ENCODE assay signal across 8 mouse cellular contexts in the genomic region with DNA sequence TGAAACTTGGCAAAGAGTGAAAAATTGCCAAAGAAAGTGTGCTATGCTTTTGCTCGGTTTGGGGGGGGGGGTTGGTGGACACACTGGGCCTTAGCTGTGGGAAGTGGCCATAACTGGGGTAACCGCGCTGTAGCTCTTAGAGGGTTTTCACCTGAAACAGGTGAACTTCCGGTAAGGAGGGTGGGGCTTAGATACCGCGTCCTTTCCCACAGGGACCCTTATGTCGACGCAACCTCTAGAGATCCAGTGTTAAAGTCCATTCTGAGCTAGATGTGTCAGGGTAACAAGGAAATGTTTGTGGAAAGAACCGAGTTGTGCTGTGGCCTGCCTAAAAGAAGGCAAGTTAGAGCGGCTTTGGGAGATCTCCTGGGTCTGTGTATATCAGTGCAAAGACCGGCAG. TPM values are rescaled to one million over a fixed set of nuclear protein-coding genes. Genes with fewer than 3 reads are reported as not detected.
DNase-seq lines count a peak whose midpoint lies in the region; ATAC-seq lines count a peak whose summit lies in the region.

No protein-coding gene starts in this region.

- H3K27ac ChIP-seq in midbrain, embryonic 10.5 days (replicated peaks): no peak overlapping the region
- H3K27ac ChIP-seq in midbrain, embryonic 16.5 days (ENCODE audit: low read length): no peak overlapping the region
- no peak overlapping the region for H3K27ac ChIP-seq in limb, embryonic 13.5 days
- peak overlapping the region; percentile 61 for H3K27ac ChIP-seq in stomach, embryonic 14.5 days (ENCODE audit: low read length)

- DNase-seq in CD4-positive, CD25-positive, alpha-beta regulatory T cell, adult 2 months (ENCODE audit: low read depth, low spot score): peak; percentile 19
- DNase-seq in midbrain, embryonic 10.5 days (ENCODE audit: low spot score): no peak
- DNase-seq in ovary, adult 18-20 months (ENCODE audit: low spot score): no peak
- no peak for DNase-seq in thymus, postnatal 36 days

- no peaks in the 10 kb centered on the region for H3K9me3 ChIP-seq in midbrain, embryonic 10.5 days (replicated peaks)
- no peaks in the 10 kb centered on the region for H3K9me3 ChIP-seq in midbrain, embryonic 16.5 days (replicated peaks; ENCODE audit: control insufficient read depth, low read length, poor library complexity, severe bottlenecking)
- no peaks in the 10 kb centered on the region for H3K9me3 ChIP-seq in limb, embryonic 13.5 days
- no peaks in the 10 kb centered on the region for H3K9me3 ChIP-seq in stomach, embryonic 14.5 days (ENCODE audit: control insufficient read depth, low read depth, low read length)

- H3K4me1 ChIP-seq in midbrain, embryonic 10.5 days: peaks cover 27% of the 10 kb centered on the region
- H3K4me1 ChIP-seq in midbrain, embryonic 16.5 days (ENCODE audit: control insufficient read depth, insufficient read depth, low read length): peaks cover 11% of the 10 kb centered on the region; the same call in 1 of the 2 replicates
- H3K4me1 ChIP-seq in limb, embryonic 13.5 days: peaks cover 20% of the 10 kb centered on the region
- peaks cover 12% of the 10 kb centered on the region for H3K4me1 ChIP-seq in stomach, embryonic 14.5 days (ENCODE audit: control insufficient read depth, insufficient read depth, low read length)

- no peak overlapping the region for H3K9ac ChIP-seq in midbrain, embryonic 16.5 days (ENCODE audit: low read depth, low read length)
- peak overlapping the region; percentile 73; the same call in 1 of the 2 replicates for H3K9ac ChIP-seq in limb, embryonic 13.5 days
- peak overlapping the region; percentile 51; the same call in 1 of the 2 replicates for H3K9ac ChIP-seq in stomach, embryonic 14.5 days (replicated peaks; ENCODE audit: low read depth, low read length)

- H3K27me3 ChIP-seq in midbrain, embryonic 10.5 days (ENCODE audit: low read depth, poor library complexity, severe bottlenecking): peaks cover 86% of the 10 kb centered on the region
- peaks cover 33% of the 10 kb centered on the region for H3K27me3 ChIP-seq in midbrain, embryonic 16.5 days (ENCODE audit: control insufficient read depth, insufficient read depth, low read depth, low read length)
- peaks cover 26% of the 10 kb centered on the region for H3K27me3 ChIP-seq in limb, embryonic 13.5 days
- H3K27me3 ChIP-seq in stomach, embryonic 14.5 days (ENCODE audit: control insufficient read depth, insufficient read depth, low read length): no peaks in the 10 kb centered on the region

- peaks cover 32% of the 10 kb centered on the region for H3K36me3 ChIP-seq in midbrain, embryonic 10.5 days
- H3K36me3 ChIP-seq in midbrain, embryonic 16.5 days (ENCODE audit: control insufficient read depth, insufficient read depth, low read length): peaks cover 17% of the 10 kb centered on the region; the same call in 1 of the 2 replicates
- peaks cover 32% of the 10 kb centered on the region for H3K36me3 ChIP-seq in limb, embryonic 13.5 days
- peaks cover 16% of the 10 kb centered on the region for H3K36me3 ChIP-seq in stomach, embryonic 14.5 days (ENCODE audit: control insufficient read depth, insufficient read depth, low read length)

- no peak overlapping the region; the same call in 1 of the 2 replicates for H3K4me2 ChIP-seq in midbrain, embryonic 16.5 days (ENCODE audit: low read length)
- peak overlapping the region; percentile 93 for H3K4me2 ChIP-seq in limb, embryonic 13.5 days (replicated peaks)
- peak overlapping the region; percentile 91 for H3K4me2 ChIP-seq in stomach, embryonic 14.5 days (replicated peaks; ENCODE audit: low read depth, low read length)

- ATAC-seq in CD4-positive, CD25-positive, alpha-beta regulatory T cell, adult 4 months: no peak
- no peak for ATAC-seq in midbrain, embryonic 16.5 days
- ATAC-seq in limb, embryonic 13.5 days (ENCODE audit: low FRiP score, low read depth): no peak
- no peak for ATAC-seq in stomach, embryonic 14.5 days (ENCODE audit: insufficient number of reproducible peaks, insufficient read depth, low FRiP score, low read depth)

- WGBS in midbrain, embryonic 10.5 days: 17% methylated on average over 11 of the region's 11 CpGs
- 20% methylated on average over 11 of the region's 11 CpGs for WGBS in midbrain, embryonic 16.5 days
- WGBS in limb, embryonic 13.5 days: 18% methylated on average over 11 of the region's 11 CpGs
- 15% methylated on average over 11 of the region's 11 CpGs for WGBS in stomach, embryonic 14.5 days

- peak overlapping the region; percentile 78 for H3K4me3 ChIP-seq in midbrain, embryonic 10.5 days
- H3K4me3 ChIP-seq in midbrain, embryonic 16.5 days (ENCODE audit: low read depth, low read length): no peak overlapping the region
- peak overlapping the region; percentile 68 for H3K4me3 ChIP-seq in limb, embryonic 13.5 days
- H3K4me3 ChIP-seq in stomach, embryonic 14.5 days (ENCODE audit: low read depth, low read length): peak overlapping the region; percentile 51

RNA-seq across cellular contexts. Expression of a gene that starts 1.0 kb away (rescaled TPM):
- 10 to 100 TPM in 1 of 2 experiments, 1 to 10 TPM in 1; 7.9 to 11.1 TPM for polyA plus RNA-seq in CD4-positive, CD25-positive, alpha-beta regulatory T cell, adult 4 months (2017; shearing (Covaris generic))
- polyA plus RNA-seq in midbrain, embryonic 10.5 days (2016; fragmentation: Nextera tagmentation; extraction: Ambion mirVana): 5.5 and 5.9 TPM in 2 replicates
- polyA plus RNA-seq in midbrain, embryonic 16.5 days (2015; fragmentation: Nextera tagmentation; extraction: Ambion mirVana): 0.82 and 1.0 TPM in 2 replicates
- polyA plus RNA-seq in limb, embryonic 13.5 days (2015; fragmentation: Nextera tagmentation; extraction: Ambion mirVana): 4.8 and 6.0 TPM in 2 replicates
- polyA plus RNA-seq in stomach, embryonic 14.5 days (2014; fragmentation: Nextera tagmentation; extraction: Ambion mirVana): 37.6 and 41.1 TPM in 2 replicates

RNA-seq across cellular contexts. Expression of a gene that starts 10.3 kb away (rescaled TPM):
- 10 to 100 TPM; 11.0 to 16.2 TPM for polyA plus RNA-seq in CD4-positive, CD25-positive, alpha-beta regulatory T cell, adult 4 months (2017; shearing (Covaris generic))
- polyA plus RNA-seq in midbrain, embryonic 10.5 days (2016; fragmentation: Nextera tagmentation; extraction: Ambion mirVana): 35.3 and 39.7 TPM in 2 replicates
- 23.7 and 24.2 TPM in 2 replicates for polyA plus RNA-seq in midbrain, embryonic 16.5 days (2015; fragmentation: Nextera tagmentation; extraction: Ambion mirVana)
- polyA plus RNA-seq in limb, embryonic 13.5 days (2015; fragmentation: Nextera tagmentation; extraction: Ambion mirVana): 32.9 and 33.8 TPM in 2 replicates
- 24.3 and 25.0 TPM in 2 replicates for polyA plus RNA-seq in stomach, embryonic 14.5 days (2014; fragmentation: Nextera tagmentation; extraction: Ambion mirVana)

RNA-seq across cellular contexts. Expression of a gene that starts 11.4 kb away (rescaled TPM):
- polyA plus RNA-seq in CD4-positive, CD25-positive, alpha-beta regulatory T cell, adult 4 months (2017; shearing (Covaris generic)): under 1 TPM; 0.69 to 0.85 TPM
- 17.5 and 18.6 TPM in 2 replicates for polyA plus RNA-seq in midbrain, embryonic 10.5 days (2016; fragmentation: Nextera tagmentation; extraction: Ambion mirVana)
- polyA plus RNA-seq in midbrain, embryonic 16.5 days (2015; fragmentation: Nextera tagmentation; extraction: Ambion mirVana): 7.6 and 8.9 TPM in 2 replicates
- polyA plus RNA-seq in limb, embryonic 13.5 days (2015; fragmentation: Nextera tagmentation; extraction: Ambion mirVana): 15.5 and 19.4 TPM in 2 replicates
- 14.3 and 15.3 TPM in 2 replicates for polyA plus RNA-seq in stomach, embryonic 14.5 days (2014; fragmentation: Nextera tagmentation; extraction: Ambion mirVana)

RNA-seq across cellular contexts. Expression of a gene that starts 33.4 kb away (rescaled TPM):
- polyA plus RNA-seq in CD4-positive, CD25-positive, alpha-beta regulatory T cell, adult 4 months (2017; shearing (Covaris generic)): not detected
- 0.12 and 0.21 TPM in 2 replicates for polyA plus RNA-seq in midbrain, embryonic 10.5 days (2016; fragmentation: Nextera tagmentation; extraction: Ambion mirVana)
- 0.09 TPM in 1 of 2 replicates, not detected in the other for polyA plus RNA-seq in midbrain, embryonic 16.5 days (2015; fragmentation: Nextera tagmentation; extraction: Ambion mirVana)
- polyA plus RNA-seq in limb, embryonic 13.5 days (2015; fragmentation: Nextera tagmentation; extraction: Ambion mirVana): 0.15 and 0.24 TPM in 2 replicates
- 3.1 and 5.9 TPM in 2 replicates for polyA plus RNA-seq in stomach, embryonic 14.5 days (2014; fragmentation: Nextera tagmentation; extraction: Ambion mirVana)

RNA-seq across cellular contexts. Expression of a gene that starts 59.6 kb away (rescaled TPM):
- polyA plus RNA-seq in CD4-positive, CD25-positive, alpha-beta regulatory T cell, adult 4 months (2017; shearing (Covaris generic)): 10 to 100 TPM in 1 of 2 experiments, 1 to 10 TPM in 1; 8.5 to 17.5 TPM
- polyA plus RNA-seq in midbrain, embryonic 10.5 days (2016; fragmentation: Nextera tagmentation; extraction: Ambion mirVana): 39.6 and 45.2 TPM in 2 replicates
- polyA plus RNA-seq in midbrain, embryonic 16.5 days (2015; fragmentation: Nextera tagmentation; extraction: Ambion mirVana): 25.1 and 25.6 TPM in 2 replicates
- polyA plus RNA-seq in limb, embryonic 13.5 days (2015; fragmentation: Nextera tagmentation; extraction: Ambion mirVana): 22.7 and 31.9 TPM in 2 replicates
- polyA plus RNA-seq in stomach, embryonic 14.5 days (2014; fragmentation: Nextera tagmentation; extraction: Ambion mirVana): 13.7 and 17.0 TPM in 2 replicates
